Mouse (Mus musculus) inflammation-experienced regulatory T-cells, adult 16 weeks (primary cell): ENCODE results near the gene Olfr959. TPM values are rescaled to one million over a fixed set of nuclear protein-coding genes. Genes with fewer than 3 reads are reported as not detected.

Source experiments
- polyA plus RNA-seq: library from polyadenylated mRNA; unstranded; fragments of 100-300 nt; shearing (Covaris generic); gene quantifications from one replicate; pipeline ENCODE4 v1.2.1, GENCODE M21; 2017

The Olfr959 gene
- not detected for polyA plus RNA-seq

GRCm38 (mm10) chr9:39575469-39575868, at the start of gene Olfr959:
Gene Olfr959 (minus strand): TSS chr9:39575569.

GRCm38 (mm10) chr9:39621073-39621472, 45.7 kb upstream of the Olfr959 start, which contains the start of gene Olfr960:
Gene Olfr960 (plus strand): TSS chr9:39621373.

GRCm38 (mm10) chr9:39610355-39610754, 35.0 kb upstream of the Olfr959 start, which contains the start of gene Olfr148:
Gene Olfr148 (plus strand): TSS chr9:39610655.

GRCm38 (mm10) chr9:39603999-39604453, 28.7 kb upstream of the Olfr959 start, which contains the start of gene AW551984:
Gene AW551984 (minus strand): TSS chr9:39604403.

GRCm38 (mm10) chr9:39553946-39554345, 21.4 kb downstream of the Olfr959 start, which contains the start of gene Olfr958:
Gene Olfr958 (minus strand): TSS chr9:39554054.

Other genes with a start within 250 kb of the Olfr959 start
- not detected for gene Olfr948, start 249.5 kb downstream of the Olfr959 start, polyA plus RNA-seq
- gene Olfr951, start 188.2 kb downstream of the Olfr959 start, polyA plus RNA-seq = not detected
- not detected for gene Olfr952, start 148.4 kb downstream of the Olfr959 start, polyA plus RNA-seq
- gene Olfr954, start 118.9 kb downstream of the Olfr959 start, polyA plus RNA-seq = not detected
- gene Olfr955, start 103.6 kb downstream of the Olfr959 start, polyA plus RNA-seq = not detected
- gene Olfr44, start 81.6 kb downstream of the Olfr959 start, polyA plus RNA-seq = not detected
- gene Olfr957, start 59.8 kb downstream of the Olfr959 start, polyA plus RNA-seq = not detected
- not detected for gene Olfr958, start 21.5 kb downstream of the Olfr959 start, polyA plus RNA-seq
- 0.18 TPM for gene AW551984, start 28.8 kb upstream of the Olfr959 start, polyA plus RNA-seq
- not detected for gene Olfr148, start 35.1 kb upstream of the Olfr959 start, polyA plus RNA-seq
- gene Olfr960, start 45.8 kb upstream of the Olfr959 start, polyA plus RNA-seq = not detected
- gene Olfr961, start 69.5 kb upstream of the Olfr959 start, polyA plus RNA-seq = not detected
- not detected for gene Olfr963, start 91.6 kb upstream of the Olfr959 start, polyA plus RNA-seq
- gene Olfr149, start 131.5 kb upstream of the Olfr959 start, polyA plus RNA-seq = not detected
- not detected for gene Olfr965, start 135.8 kb upstream of the Olfr959 start, polyA plus RNA-seq
- not detected for gene Olfr150, start 155.4 kb upstream of the Olfr959 start, polyA plus RNA-seq
- gene Olfr967, start 170.7 kb upstream of the Olfr959 start, polyA plus RNA-seq = not detected
- gene Olfr968, start 207.7 kb upstream of the Olfr959 start, polyA plus RNA-seq = not detected
- not detected for gene Olfr969, start 215.4 kb upstream of the Olfr959 start, polyA plus RNA-seq
- not detected for gene Olfr970, start 233.3 kb upstream of the Olfr959 start, polyA plus RNA-seq